Mouse (Mus musculus) myocyte (in vitro differentiated cells): ENCODE measurements around the gene Rptor.

ENCODE experiments used
- MYOG ChIP-seq, 3 experiments: IDR thresholded peaks; one replicate each; pipeline ENCODE4 v1.6.1; 2011; ENCODE audit warnings: control low read depth in 2 of 3, low read depth in 2 of 3, mild to moderate bottlenecking in 2 of 3; ENCODE audit not compliant: insufficient read length in 2 of 3, control insufficient read depth in 1 of 3, insufficient read depth in 1 of 3
- TCF3 ChIP-seq: IDR thresholded peaks from one replicate; pipeline ENCODE4 v1.6.1; 2011; ENCODE audit warnings: low read depth, control low read depth; ENCODE audit not compliant: insufficient read length

DNA sequence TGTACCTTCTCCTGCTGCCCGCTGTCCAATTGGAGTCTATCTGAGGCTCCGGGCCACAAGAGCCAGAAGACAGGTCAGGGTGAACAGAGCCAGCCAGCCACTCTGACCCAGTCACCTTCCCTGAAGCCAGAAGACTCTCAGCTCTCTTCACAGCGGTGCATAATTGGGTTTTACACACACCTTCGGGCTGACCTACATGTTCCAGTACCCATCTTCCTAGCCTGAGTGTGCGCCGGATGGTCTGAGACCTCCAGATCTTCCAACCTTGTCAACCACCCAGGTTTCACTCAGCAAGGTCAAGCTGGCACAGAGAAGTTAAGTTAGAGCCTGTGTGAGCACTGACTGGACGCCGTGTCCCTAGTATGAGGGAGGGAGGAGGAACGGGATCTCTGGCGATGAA lies 38.3 kb upstream of the Rptor start:
- TF ChIP-seq MYOG (IDR thresholded peaks at IDR 0.05; ENCODE audit: control insufficient read depth in 1 of 3, insufficient read depth in 1 of 3, insufficient read length in 2 of 3, low read depth in 2 of 3) (no peak), TCF3 (no peak)
